Mouse (Mus musculus) E14TG2a.4 (cell line): ENCODE measurements around the gene Bicdl1.
A peak's percentile ranks its signal among the peaks of the same experiment; 100 is the strongest.

Source experiments
- H3K27me3 ChIP-seq: 2 replicates; pipeline ENCODE4 v1.6.1; 2014; ENCODE audit warnings: low read length, control low read depth; ENCODE audit not compliant: insufficient read depth
- H3K36me3 ChIP-seq: 2 replicates; pipeline ENCODE4 v1.6.1; 2014; ENCODE audit warnings: low read length, control low read depth; ENCODE audit not compliant: insufficient read depth
- H3K4me1 ChIP-seq: replicated peaks from 2 replicates; pipeline ENCODE4 v1.6.1; 2014; ENCODE audit warnings: low read depth, low read length, control low read depth
- H3K4me3 ChIP-seq: replicated peaks from 2 replicates; pipeline ENCODE4 v1.5.1; 2014; ENCODE audit warnings: mild to moderate bottlenecking, low read length
- H3K9me3 ChIP-seq: 2 replicates; pipeline ENCODE4 v1.6.1; 2014; ENCODE audit warnings: low read length, control low read depth
- CTCF ChIP-seq: conservative IDR thresholded peaks from 2 replicates; pipeline ENCODE4 v1.5.1; 2014; ENCODE audit warnings: low read length
- NANOG ChIP-seq: IDR thresholded peaks from 2 replicates; pipeline ENCODE4 v1.6.1; 2014; ENCODE audit warnings: borderline replicate concordance, low read length, mixed read lengths
- POU5F1 ChIP-seq: IDR thresholded peaks from 2 replicates; pipeline ENCODE4 v1.6.1; 2014; ENCODE audit warnings: low read length, borderline replicate concordance

Bicdl1 gene

GRCm38 (mm10) chr5:115632358-115632714 lies 99.1 kb downstream of the Bicdl1 start:
- H3K9me3 ChIP-seq = no peaks in the 10 kb centered on the region
- TF ChIP-seq CTCF = no peak
- TF ChIP-seq POU5F1 = no peak
- TF ChIP-seq NANOG = no peak

DNA sequence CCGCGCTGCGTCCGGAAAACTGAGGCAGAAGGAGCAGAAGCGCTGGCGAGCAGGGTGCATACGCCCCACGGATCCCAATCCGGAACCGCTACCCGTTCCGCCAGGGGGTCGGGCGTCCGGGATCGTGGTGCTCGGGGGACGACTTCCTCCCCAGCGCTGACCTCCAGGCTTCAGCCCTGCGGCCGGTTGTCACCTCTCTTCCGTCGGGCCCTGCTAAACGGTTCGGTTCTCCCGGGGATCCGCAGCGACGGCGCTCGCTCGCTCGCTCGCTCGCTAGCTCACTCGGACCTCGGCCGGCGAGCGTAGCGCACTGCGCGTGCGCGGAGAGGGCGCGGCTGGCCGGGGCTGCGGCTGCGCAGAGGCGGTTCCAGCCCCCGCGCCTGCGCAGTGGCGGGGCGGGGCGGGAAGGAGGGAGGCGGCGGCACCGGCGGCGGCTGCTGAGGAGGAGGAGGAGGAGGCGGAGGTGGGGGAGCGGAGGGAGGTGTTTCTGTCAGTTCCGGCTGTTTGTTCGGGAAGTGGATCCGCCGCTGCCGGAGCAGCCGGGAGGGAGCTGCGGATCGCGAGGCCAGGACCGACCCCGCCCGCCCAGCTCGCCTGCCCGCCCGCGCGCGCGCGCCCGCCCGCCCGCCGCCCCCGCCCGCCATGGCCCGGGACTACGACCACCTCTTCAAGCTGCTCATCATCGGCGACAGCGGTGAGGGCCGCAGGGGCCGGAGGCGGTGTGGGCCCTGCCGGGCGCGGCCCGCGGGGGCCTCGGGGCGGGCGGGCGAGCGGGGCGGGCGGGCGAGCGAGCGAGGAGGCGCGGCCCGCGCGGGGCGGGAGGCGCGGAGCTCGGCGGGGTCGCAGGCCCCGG lies 99.7 kb downstream of the Bicdl1 start, which contains the start of gene Rab35:
TSS of gene Rab35 (plus strand) at position 404 of the 853 bp plus-strand sequence.
- Histone ChIP-seq H3K36me3 (peaks cover 28% of the 10 kb centered on the region), H3K9me3 (no peaks in the 10 kb centered on the region), H3K27me3 (peaks cover 5% of the 10 kb centered on the region; the same call in 1 of the 2 replicates), H3K4me1 (peaks cover 71% of the 10 kb centered on the region), H3K4me3 (peak within 1 kb of the TSS; percentile 97)
- no peak for TF ChIP-seq CTCF
- no peak for TF ChIP-seq NANOG
- TF ChIP-seq POU5F1 = no peak

More at GRCm38 (mm10) chr5:115632358-115632714, 99.1 kb downstream of the Bicdl1 start:
- Histone ChIP-seq H3K27me3 (peaks cover 5% of the 10 kb centered on the region; the same call in 1 of the 2 replicates), H3K4me3 (peak overlapping the region; percentile 97), H3K36me3 (peaks cover 32% of the 10 kb centered on the region), H3K4me1 (peaks cover 77% of the 10 kb centered on the region)

DNA sequence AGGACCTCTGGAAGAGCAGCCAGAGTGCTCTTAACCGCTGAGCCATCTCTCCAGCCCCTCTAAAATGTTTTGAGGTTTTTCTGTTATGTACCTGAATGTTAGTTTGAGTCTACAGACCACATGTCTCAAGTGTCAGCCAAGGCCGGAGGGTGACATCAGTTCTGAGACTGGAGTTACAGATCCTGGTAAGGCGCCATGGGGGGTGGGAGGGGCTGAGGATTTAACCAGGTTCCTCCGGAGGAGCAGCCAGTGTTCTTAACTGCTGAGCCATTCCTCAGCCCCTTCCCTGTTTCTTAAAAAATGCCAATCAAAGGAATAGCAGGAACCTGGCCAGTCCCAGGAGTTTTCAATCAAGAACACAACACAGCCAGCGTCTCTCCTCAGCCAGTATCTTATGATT lies 101.1 kb downstream of the Bicdl1 start:
- Histone ChIP-seq H3K4me3 (peak overlapping the region; percentile 97), H3K27me3 (peaks cover 5% of the 10 kb centered on the region; the same call in 1 of the 2 replicates), H3K9me3 (no peaks in the 10 kb centered on the region), H3K4me1 (peaks cover 61% of the 10 kb centered on the region), H3K36me3 (peaks cover 22% of the 10 kb centered on the region)
- TF ChIP-seq POU5F1 (no peak), CTCF (no peak), NANOG (no peak)

DNA sequence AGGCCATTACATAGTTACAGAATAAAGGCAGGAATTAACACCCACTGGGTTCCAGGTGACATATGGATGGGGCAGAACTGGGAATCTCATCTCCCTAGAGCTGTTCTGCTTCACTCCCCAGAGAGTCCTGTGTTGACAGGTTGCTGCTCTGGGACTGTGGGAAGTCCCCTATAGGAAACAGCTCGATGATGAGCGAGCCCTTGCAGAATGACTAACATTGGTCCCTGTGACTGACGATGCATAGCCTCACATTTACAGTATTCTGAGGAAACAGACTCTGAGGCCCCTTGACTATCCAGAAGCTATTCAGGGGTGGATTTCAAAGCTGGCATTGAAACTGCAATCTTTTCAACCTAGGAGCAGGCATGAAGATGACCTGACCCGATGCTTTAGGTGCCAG lies 101.7 kb downstream of the Bicdl1 start:
- no peaks in the 10 kb centered on the region for H3K9me3 ChIP-seq
- peaks cover 59% of the 10 kb centered on the region for H3K4me1 ChIP-seq
- no peak overlapping the region for H3K4me3 ChIP-seq
- H3K36me3 ChIP-seq = peaks cover 16% of the 10 kb centered on the region
- peaks cover 5% of the 10 kb centered on the region; the same call in 1 of the 2 replicates for H3K27me3 ChIP-seq
- TF ChIP-seq POU5F1 = no peak
- TF ChIP-seq CTCF = no peak
- no peak for TF ChIP-seq NANOG

- peaks cover 5% of the 10 kb centered on the region; the same call in 1 of the 2 replicates for H3K27me3 ChIP-seq
- no peaks in the 10 kb centered on the region for H3K9me3 ChIP-seq
- no peak overlapping the region for H3K4me3 ChIP-seq
- H3K4me1 ChIP-seq = peaks cover 57% of the 10 kb centered on the region
- peaks cover 7% of the 10 kb centered on the region for H3K36me3 ChIP-seq
- TF ChIP-seq NANOG (no peak), POU5F1 (no peak), CTCF (no peak)
Measured at GRCm38 (mm10) chr5:115628083-115628482, 103.3 kb downstream of the Bicdl1 start.

DNA sequence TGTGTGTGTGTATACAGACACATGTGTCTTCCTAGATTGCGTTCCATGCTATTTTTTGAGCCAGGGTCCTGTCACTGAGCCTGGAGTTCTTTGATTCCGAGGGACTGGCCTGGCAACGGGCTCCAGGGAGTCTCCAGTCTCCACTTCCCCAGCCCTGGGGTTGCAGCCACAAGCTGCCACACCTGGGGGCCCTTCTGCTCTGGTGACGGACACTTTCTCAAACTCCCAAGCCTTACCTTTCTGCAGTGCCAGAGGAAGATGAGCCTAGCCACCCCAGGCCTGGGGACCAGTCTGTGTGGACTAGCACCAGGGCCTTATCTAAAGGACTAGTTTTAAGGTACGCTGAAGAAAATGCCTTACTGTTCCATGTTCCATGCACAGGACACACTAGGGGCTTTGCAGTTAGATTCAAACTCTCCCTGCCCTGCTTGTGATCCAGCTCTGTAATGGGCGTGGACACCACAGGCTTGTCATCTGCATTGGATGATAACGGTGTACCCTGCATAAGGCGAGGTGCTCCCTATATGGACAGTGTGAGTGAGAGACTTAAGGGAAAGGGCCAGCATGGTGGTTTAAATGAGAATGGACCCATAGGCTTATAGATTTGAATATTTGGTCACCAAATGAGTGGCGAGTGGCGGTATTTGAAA lies 105.1 kb downstream of the Bicdl1 start:
- no peaks in the 10 kb centered on the region for H3K9me3 ChIP-seq
- peaks cover 5% of the 10 kb centered on the region; the same call in 1 of the 2 replicates for H3K27me3 ChIP-seq
- no peak overlapping the region for H3K4me3 ChIP-seq
- peaks cover 19% of the 10 kb centered on the region for H3K36me3 ChIP-seq
- TF ChIP-seq NANOG = no peak
- no peak for TF ChIP-seq CTCF
- TF ChIP-seq POU5F1 = no peak
- peaks cover 59% of the 10 kb centered on the region for H3K4me1 ChIP-seq

GRCm38 (mm10) chr5:115623694-115624440 lies 107.6 kb downstream of the Bicdl1 start:
- Histone ChIP-seq H3K9me3 (no peaks in the 10 kb centered on the region), H3K4me3 (no peak overlapping the region), H3K36me3 (peaks cover 44% of the 10 kb centered on the region), H3K4me1 (peaks cover 61% of the 10 kb centered on the region), H3K27me3 (peaks cover 3% of the 10 kb centered on the region; the same call in 1 of the 2 replicates)
- TF ChIP-seq CTCF (no peak), POU5F1 (no peak), NANOG (no peak)

DNA sequence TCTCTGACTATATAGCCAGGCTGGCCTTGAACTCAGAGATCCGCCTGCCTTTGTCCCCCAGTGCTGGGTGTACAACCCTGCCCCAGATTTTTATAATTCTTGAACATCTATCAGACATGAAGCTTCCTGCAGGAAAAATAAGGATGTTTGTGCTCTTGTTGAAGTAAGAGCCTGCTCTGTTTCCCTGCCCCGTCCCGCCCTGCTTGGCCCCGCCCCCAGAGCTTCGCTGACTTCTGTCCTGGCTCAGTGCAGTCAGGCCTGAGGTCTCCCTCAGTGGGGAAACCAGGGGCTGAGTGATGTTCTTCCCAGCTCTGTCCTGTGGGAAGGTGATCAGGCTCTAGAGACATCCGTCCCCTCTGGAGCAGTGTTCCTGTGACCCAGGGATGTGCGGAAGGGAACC lies 108.7 kb downstream of the Bicdl1 start:
- Histone ChIP-seq H3K36me3 (peaks cover 56% of the 10 kb centered on the region), H3K27me3 (no peaks in the 10 kb centered on the region), H3K9me3 (no peaks in the 10 kb centered on the region), H3K4me3 (no peak overlapping the region), H3K4me1 (peaks cover 59% of the 10 kb centered on the region)
- TF ChIP-seq CTCF (no peak), POU5F1 (no peak), NANOG (no peak)
